Mouse (Mus musculus) neural tube, embryonic 13.5 days (tissue): ENCODE measurements at regions not wholly inside any gene's neighbourhood (a gene's known extent, or its start where the extent isn't known, plus 50 kb on each side); places are given as distances from the start of the nearest gene placed in this dataset.

ENCODE experiments used
- ATAC-seq: fragments of 200-750 bp; cut with Nextera tagmentation; 2 replicates; pipeline ENCODE4 v1.8.0; 2017; ENCODE audit warnings: low read depth, mild to moderate bottlenecking, moderate TSS enrichment, moderate library complexity
- H3K27ac ChIP-seq: fragments of 300-500 bp; sonication (generic); replicated peaks from 2 replicates; pipeline ENCODE4 v1.5.1; 2015; ENCODE audit warnings: moderate library complexity, mild to moderate bottlenecking, inconsistent platforms
- H3K27me3 ChIP-seq: fragments of 300-500 bp; sonication (generic); 2 replicates; pipeline ENCODE4 v1.6.1; 2015; ENCODE audit warnings: mild to moderate bottlenecking, inconsistent platforms
- H3K36me3 ChIP-seq: fragments of 300-500 bp; sonication (generic); 2 replicates; pipeline ENCODE4 v1.6.1; 2015; ENCODE audit warnings: mild to moderate bottlenecking, inconsistent platforms
- H3K4me1 ChIP-seq: fragments of 300-500 bp; sonication (generic); replicated peaks from 2 replicates; pipeline ENCODE4 v1.6.1; 2015; ENCODE audit warnings: inconsistent platforms
- H3K4me2 ChIP-seq: fragments of 300-500 bp; sonication (generic); 2 replicates; pipeline ENCODE4 v1.6.1; 2015; ENCODE audit warnings: inconsistent platforms, mild to moderate bottlenecking, moderate library complexity
- H3K4me3 ChIP-seq: fragments of 300-500 bp; sonication (generic); 2 replicates; pipeline ENCODE4 v1.5.1; 2015; ENCODE audit warnings: mild to moderate bottlenecking, inconsistent platforms
- H3K9ac ChIP-seq: fragments of 300-500 bp; sonication (generic); 2 replicates; pipeline ENCODE4 v1.6.1; 2015; ENCODE audit warnings: moderate library complexity, mild to moderate bottlenecking, inconsistent platforms
- H3K9me3 ChIP-seq: fragments of 300-500 bp; sonication (generic); 2 replicates; pipeline ENCODE4 v1.6.1; 2016; ENCODE audit warnings: inconsistent platforms
- WGBS: fragments of 180-500 bp; shearing (Covaris S2); methylation state at CpG from one replicate; pipeline ENCODE4 v1.1.7; 2015; 5-methylcytosine and 5-hydroxymethylcytosine counted together

GRCm38 (mm10) chr3:146337429-146337828 lies 67.0 kb upstream of the Ssx2ip start:
- Histone ChIP-seq H3K9me3 (no peaks in the 10 kb centered on the region), H3K4me2 (peak overlapping the region; percentile 47), H3K4me1 (peaks cover 39% of the 10 kb centered on the region), H3K4me3 (no peak overlapping the region), H3K9ac (peak overlapping the region; percentile 58; the same call in 1 of the 2 replicates), H3K36me3 (no peaks in the 10 kb centered on the region), H3K27me3 (no peaks in the 10 kb centered on the region), H3K27ac (peak overlapping the region; percentile 77)
- no peak for ATAC-seq
- 50% methylated on average over 3 of the region's 3 CpGs for WGBS

GRCm38 (mm10) chr3:146337861-146338281 lies 66.6 kb upstream of the Ssx2ip start:
- Histone ChIP-seq H3K9ac (peak overlapping the region; percentile 58; the same call in 1 of the 2 replicates), H3K27ac (peak overlapping the region; percentile 77), H3K27me3 (no peaks in the 10 kb centered on the region), H3K4me2 (peak overlapping the region; percentile 47), H3K36me3 (no peaks in the 10 kb centered on the region), H3K4me3 (peak overlapping the region; percentile 22), H3K4me1 (peaks cover 39% of the 10 kb centered on the region), H3K9me3 (no peaks in the 10 kb centered on the region)
- ATAC-seq, result peak; percentile 60
- WGBS, result under 1% methylated on average over 7 of the region's 7 CpGs

- Histone ChIP-seq H3K4me1 (peaks cover 39% of the 10 kb centered on the region), H3K9me3 (no peaks in the 10 kb centered on the region), H3K27ac (peak overlapping the region; percentile 77; the same call in 1 of the 2 replicates), H3K36me3 (no peaks in the 10 kb centered on the region), H3K4me2 (no peak overlapping the region), H3K4me3 (no peak overlapping the region), H3K9ac (no peak overlapping the region), H3K27me3 (no peaks in the 10 kb centered on the region)
- no peak for ATAC-seq
- WGBS, result 75% methylated on average over 9 of the region's 9 CpGs
Measured at GRCm38 (mm10) chr3:146338445-146338844, 66.0 kb upstream of the Ssx2ip start.

- Histone ChIP-seq H3K4me1 (peaks cover 26% of the 10 kb centered on the region), H3K9me3 (no peaks in the 10 kb centered on the region), H3K9ac (no peak overlapping the region), H3K27ac (peak overlapping the region; percentile 56; the same call in 1 of the 2 replicates), H3K27me3 (no peaks in the 10 kb centered on the region), H3K4me3 (no peak overlapping the region), H3K4me2 (no peak overlapping the region), H3K36me3 (no peaks in the 10 kb centered on the region)
- WGBS, result 72% methylated on average over 12 of the region's 12 CpGs
- no peak for ATAC-seq
Measured at GRCm38 (mm10) chr3:146340316-146341055, 64.0 kb upstream of the Ssx2ip start.

- no peak overlapping the region for H3K4me2 ChIP-seq
- H3K36me3 ChIP-seq, result no peaks in the 10 kb centered on the region
- no peaks in the 10 kb centered on the region for H3K9me3 ChIP-seq
- H3K9ac ChIP-seq, result no peak overlapping the region
- H3K4me1 ChIP-seq, result peaks cover 35% of the 10 kb centered on the region
- ATAC-seq, result peak; percentile 30
- H3K4me3 ChIP-seq, result no peak overlapping the region
- WGBS, result 51% methylated on average over 6 of the region's 6 CpGs
- peak overlapping the region; percentile 56 for H3K27ac ChIP-seq
- no peaks in the 10 kb centered on the region for H3K27me3 ChIP-seq
Measured at GRCm38 (mm10) chr3:146341652-146342340, 62.6 kb upstream of the Ssx2ip start.

GRCm38 (mm10) chr3:146342727-146343126 lies 61.7 kb upstream of the Ssx2ip start:
- Histone ChIP-seq H3K27me3 (0 out of 2 replicates have a peak, but pooled peaks cover 4% of the 10 kb centered on the region), H3K9ac (no peak overlapping the region), H3K36me3 (no peaks in the 10 kb centered on the region), H3K9me3 (no peaks in the 10 kb centered on the region), H3K4me1 (peaks cover 26% of the 10 kb centered on the region), H3K4me3 (no peak overlapping the region), H3K4me2 (no peak overlapping the region), H3K27ac (peak overlapping the region; percentile 23)
- no peak for ATAC-seq
- 83% methylated on average over 1 of the region's 1 CpGs for WGBS

GRCm38 (mm10) chr3:146343649-146344401 lies 60.6 kb upstream of the Ssx2ip start:
- 0 out of 2 replicates have a peak, but pooled peaks cover 4% of the 10 kb centered on the region for H3K27me3 ChIP-seq
- no peak for ATAC-seq
- peaks cover 16% of the 10 kb centered on the region for H3K4me1 ChIP-seq
- no peak overlapping the region for H3K4me3 ChIP-seq
- no peak overlapping the region for H3K9ac ChIP-seq
- H3K36me3 ChIP-seq, result no peaks in the 10 kb centered on the region
- no peaks in the 10 kb centered on the region for H3K9me3 ChIP-seq
- 56% methylated on average over 9 of the region's 9 CpGs for WGBS
- H3K27ac ChIP-seq, result no peak overlapping the region
- no peak overlapping the region for H3K4me2 ChIP-seq

- ATAC-seq, result no peak
- no peak overlapping the region for H3K4me2 ChIP-seq
- 0 out of 2 replicates have a peak overlapping the region, but pooled peaks have one; percentile 30 for H3K27ac ChIP-seq
- H3K4me1 ChIP-seq, result peaks cover 16% of the 10 kb centered on the region
- WGBS, result 72% methylated on average over 11 of the region's 11 CpGs
- H3K9ac ChIP-seq, result no peak overlapping the region
- H3K27me3 ChIP-seq, result 0 out of 2 replicates have a peak, but pooled peaks cover 4% of the 10 kb centered on the region
- no peaks in the 10 kb centered on the region for H3K36me3 ChIP-seq
- no peaks in the 10 kb centered on the region for H3K9me3 ChIP-seq
- H3K4me3 ChIP-seq, result no peak overlapping the region
Measured at GRCm38 (mm10) chr3:146344402-146345025, 59.9 kb upstream of the Ssx2ip start.

GRCm38 (mm10) chr3:146345308-146345780 lies 59.1 kb upstream of the Ssx2ip start:
- Histone ChIP-seq H3K27me3 (0 out of 2 replicates have a peak, but pooled peaks cover 4% of the 10 kb centered on the region), H3K4me3 (peak overlapping the region; percentile 29), H3K36me3 (no peaks in the 10 kb centered on the region), H3K4me2 (peak overlapping the region; percentile 51), H3K9me3 (no peaks in the 10 kb centered on the region), H3K27ac (peak overlapping the region; percentile 76), H3K4me1 (peaks cover 12% of the 10 kb centered on the region), H3K9ac (peak overlapping the region; percentile 44)
- WGBS, result 3% methylated on average over 18 of the region's 18 CpGs
- peak; percentile 73 for ATAC-seq

- H3K27me3 ChIP-seq, result 0 out of 2 replicates have a peak, but pooled peaks cover 4% of the 10 kb centered on the region
- no peak for ATAC-seq
- WGBS, result 61% methylated on average over 4 of the region's 4 CpGs
- peak overlapping the region; percentile 76 for H3K27ac ChIP-seq
- no peaks in the 10 kb centered on the region for H3K9me3 ChIP-seq
- peak overlapping the region; percentile 44 for H3K9ac ChIP-seq
- no peaks in the 10 kb centered on the region for H3K36me3 ChIP-seq
- peak overlapping the region; percentile 29; the same call in 1 of the 2 replicates for H3K4me3 ChIP-seq
- peak overlapping the region; percentile 51 for H3K4me2 ChIP-seq
- H3K4me1 ChIP-seq, result peaks cover 9% of the 10 kb centered on the region
Measured at GRCm38 (mm10) chr3:146345946-146346345, 58.5 kb upstream of the Ssx2ip start.

GRCm38 (mm10) chr3:146347311-146347710 lies 57.1 kb upstream of the Ssx2ip start:
- no peak overlapping the region for H3K27ac ChIP-seq
- no peaks in the 10 kb centered on the region for H3K36me3 ChIP-seq
- ATAC-seq, result no peak
- H3K9me3 ChIP-seq, result no peaks in the 10 kb centered on the region
- 86% methylated on average over 3 of the region's 3 CpGs for WGBS
- H3K27me3 ChIP-seq, result 0 out of 2 replicates have a peak, but pooled peaks cover 4% of the 10 kb centered on the region
- peaks cover 9% of the 10 kb centered on the region for H3K4me1 ChIP-seq
- H3K4me3 ChIP-seq, result no peak overlapping the region
- no peak overlapping the region for H3K9ac ChIP-seq
- no peak overlapping the region for H3K4me2 ChIP-seq
